Mouse (Mus musculus) urinary bladder, adult 2 months (tissue): ENCODE results near the gene Wiz. TPM values are rescaled to one million over a fixed set of nuclear protein-coding genes. Genes with fewer than 3 reads are reported as not detected.

ENCODE experiments used
- polyA plus RNA-seq: library from polyadenylated mRNA; depleted of rRNA; stranded (reverse); fragments of >200 nt; gene quantifications from 2 replicates; pipeline ENCODE4 v1.2.3, GENCODE M21; 2012; rRNA removed

The Wiz gene
- polyA plus RNA-seq, 1 experiment: 28.3 TPM

Other genes starting within 250 kb of the Wiz start
- 16.1 and 21.5 TPM in 2 replicates for gene Notch3, start 222.6 kb downstream of the Wiz start, polyA plus RNA-seq
- 3.6 and 4.4 TPM in 2 replicates for gene Ephx3, start 199.9 kb downstream of the Wiz start, polyA plus RNA-seq
- gene Brd4, start 104.7 kb downstream of the Wiz start, polyA plus RNA-seq: 17.6 and 43.9 TPM in 2 replicates
- gene Akap8, start 68.2 kb downstream of the Wiz start, polyA plus RNA-seq: 70.9 and 76.2 TPM in 2 replicates
- 149 and 154 TPM in 2 replicates for gene Akap8l, start 38.8 kb downstream of the Wiz start, polyA plus RNA-seq
- gene Rasal3, start 14.1 kb upstream of the Wiz start, polyA plus RNA-seq: 2.6 and 3.5 TPM in 2 replicates
- gene Pglyrp2, start 34.7 kb upstream of the Wiz start, polyA plus RNA-seq: 0.50 and 0.68 TPM in 2 replicates
- gene Cyp4f39, start 63.3 kb upstream of the Wiz start, polyA plus RNA-seq: 8.8 and 9.2 TPM in 2 replicates
- 13.5 and 13.6 TPM in 2 replicates for gene Cyp4f17, start 116.6 kb upstream of the Wiz start, polyA plus RNA-seq
- gene Cyp4f16, start 147.1 kb upstream of the Wiz start, polyA plus RNA-seq: 19.7 and 22.9 TPM in 2 replicates
- gene Cyp4f37, start 231.9 kb upstream of the Wiz start, polyA plus RNA-seq: 0.01 TPM in 1 of 2 replicates, not detected in the other